Mouse (Mus musculus) activated CD4-positive, CD25-positive, alpha-beta regulatory T cell, adult 9 weeks (primary cell): ENCODE results near the gene Erfe. TPM values are rescaled to one million over a fixed set of nuclear protein-coding genes. Genes with fewer than 3 reads are reported as not detected.

ENCODE experiments used
- polyA plus RNA-seq: library from polyadenylated mRNA; unstranded; fragments of 100-300 nt; shearing (Covaris generic); gene quantifications from one replicate; pipeline ENCODE4 v1.2.1, GENCODE M21; 2017

Erfe gene
- not detected for polyA plus RNA-seq

DNA sequence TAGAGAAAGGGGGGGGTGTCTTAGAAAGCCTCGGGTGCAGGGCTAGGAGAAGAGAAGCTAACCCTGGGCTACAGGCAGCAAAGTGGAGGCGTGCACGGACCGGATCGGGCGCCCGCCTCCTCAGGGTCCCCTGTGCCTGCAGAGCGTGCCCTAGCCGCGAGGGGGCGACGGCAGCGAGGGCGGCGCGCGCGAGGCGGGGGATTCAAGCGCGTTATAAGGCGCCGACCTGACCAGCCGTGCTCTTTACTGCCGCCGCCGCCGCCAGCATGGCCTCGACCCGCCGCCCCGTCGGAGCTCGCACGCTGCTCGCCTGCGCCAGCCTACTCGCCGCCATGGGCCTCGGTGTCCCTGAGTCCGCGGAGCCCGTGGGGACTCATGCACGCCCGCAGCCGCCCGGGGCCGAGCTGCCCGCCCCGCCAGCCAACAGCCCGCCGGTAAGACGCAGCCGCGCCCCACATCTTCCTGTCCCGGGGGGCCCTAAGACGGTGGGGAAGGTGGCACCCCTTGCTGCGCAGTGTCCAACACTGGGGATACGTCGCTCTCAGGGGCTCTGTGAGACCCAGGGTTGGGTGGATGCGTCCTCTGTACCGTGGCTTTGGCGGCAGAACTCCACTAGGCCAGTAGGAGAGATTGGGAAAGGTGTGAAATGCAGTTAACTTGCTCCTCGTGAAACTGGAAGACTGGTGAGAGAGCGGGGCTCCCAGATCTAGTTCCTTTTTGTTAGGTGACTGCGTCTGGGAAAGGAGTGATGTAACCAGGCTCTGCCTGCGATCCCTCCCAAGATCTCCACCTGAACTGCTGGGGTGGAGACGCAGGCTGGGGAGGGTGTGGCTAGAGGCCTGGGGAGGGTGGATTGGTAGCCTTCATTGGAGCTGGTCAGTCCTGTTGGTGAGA is at the start of gene Erfe:
TSS of gene Erfe (plus strand) at position 216 of the 894 bp plus-strand sequence.

DNA sequence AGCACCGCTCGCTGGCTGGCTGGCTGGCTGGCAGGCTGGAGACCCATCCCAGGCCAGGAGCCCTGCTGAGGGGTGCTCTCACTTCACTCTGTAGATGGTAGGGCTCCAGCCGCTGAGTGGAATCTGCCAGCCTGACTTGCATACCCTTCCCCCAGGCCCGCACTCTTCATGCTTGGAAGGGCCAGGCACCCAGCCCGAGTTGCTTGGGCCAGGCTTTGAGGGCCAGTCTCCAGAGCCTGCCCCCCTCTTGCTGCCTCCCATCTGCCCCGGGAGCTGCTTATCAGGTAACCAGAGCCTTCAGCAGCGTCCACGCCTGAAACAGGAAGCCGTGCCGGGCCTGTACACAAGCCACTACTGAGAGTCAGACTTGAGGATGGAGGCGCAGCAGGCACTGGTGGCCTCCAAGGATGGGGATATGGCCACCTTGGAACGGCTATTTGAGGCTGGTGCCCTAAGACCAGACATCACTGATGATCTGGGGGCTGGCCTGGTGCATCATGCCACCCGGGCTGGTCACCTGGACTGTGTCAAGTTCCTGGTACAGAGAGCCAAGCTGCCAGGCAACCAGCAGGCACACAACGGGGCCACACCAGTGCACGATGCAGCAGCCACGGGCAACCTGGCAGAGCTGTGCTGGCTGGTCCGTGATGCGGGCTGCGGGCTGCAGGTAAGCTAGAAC is 44.3 kb upstream of the Erfe start, which contains the start of gene Espnl:
TSS of gene Espnl (plus strand) at position 316 of the 679 bp plus-strand sequence.

DNA sequence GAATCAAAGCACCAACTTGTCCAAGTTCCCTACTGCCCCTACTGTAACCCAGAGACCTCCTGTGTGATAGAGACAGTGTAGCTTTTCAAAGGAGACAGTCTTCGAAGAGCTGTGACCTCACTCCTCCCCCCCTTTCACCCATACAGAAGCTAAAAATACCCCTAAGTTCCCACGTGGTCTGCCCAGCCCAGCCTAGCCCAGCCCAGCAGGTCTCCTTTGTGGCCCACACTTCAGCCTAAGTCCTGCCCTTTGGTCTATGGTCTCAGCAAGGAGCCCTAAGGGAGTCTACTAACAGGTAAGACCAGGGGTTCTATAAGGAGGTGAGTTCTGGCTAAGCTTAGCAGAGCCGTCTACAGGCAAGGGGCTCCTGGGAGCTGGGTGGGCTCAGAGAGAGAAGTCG is 15.4 kb upstream of the Erfe start, which contains the start of gene Klhl30:
TSS of gene Klhl30 (plus strand) at position 176 of the 400 bp plus-strand sequence.

DNA sequence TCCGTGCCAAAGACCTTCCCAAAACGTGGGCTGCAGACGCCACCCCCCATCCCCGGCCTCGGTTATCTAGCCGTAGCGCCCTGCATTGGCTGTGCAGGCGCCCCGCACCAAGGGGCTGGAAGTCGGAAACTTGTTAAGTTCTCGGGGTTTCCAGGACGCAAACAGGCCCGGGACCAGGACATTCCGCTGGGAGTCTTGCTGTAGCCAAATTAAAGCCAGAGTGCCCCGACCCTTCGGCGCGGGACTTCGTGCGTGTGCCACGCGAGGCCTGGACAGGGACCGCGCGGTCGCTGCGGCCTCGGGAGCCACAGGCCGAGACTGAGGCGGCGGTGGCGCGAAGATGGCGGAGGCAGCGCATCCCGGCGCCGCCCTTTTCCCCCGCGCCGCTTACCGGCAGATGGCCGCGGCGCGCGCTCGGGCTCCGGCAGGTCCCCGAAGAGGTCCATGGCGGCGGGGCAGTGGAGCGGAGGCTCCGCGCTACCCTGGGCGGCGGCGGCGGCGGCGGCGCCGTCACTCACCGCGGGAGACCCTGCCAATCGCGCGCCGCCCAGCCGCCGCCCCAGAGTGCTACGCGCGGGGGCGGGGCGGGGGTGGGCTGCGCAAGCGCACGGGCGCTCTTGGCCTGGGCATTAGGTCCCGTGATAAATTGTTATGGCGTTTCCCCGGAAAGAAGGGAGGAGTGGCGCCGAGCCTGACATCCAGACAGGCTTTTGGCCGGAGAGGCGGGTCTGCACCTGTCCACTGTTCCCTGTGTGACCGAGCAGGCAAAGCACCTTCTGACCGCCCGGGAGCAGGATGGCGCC is 32.2 kb downstream of the Erfe start, which contains the start of gene Ilkap:
TSS of gene Ilkap (minus strand) at position 556 of the 803 bp plus-strand sequence.

DNA sequence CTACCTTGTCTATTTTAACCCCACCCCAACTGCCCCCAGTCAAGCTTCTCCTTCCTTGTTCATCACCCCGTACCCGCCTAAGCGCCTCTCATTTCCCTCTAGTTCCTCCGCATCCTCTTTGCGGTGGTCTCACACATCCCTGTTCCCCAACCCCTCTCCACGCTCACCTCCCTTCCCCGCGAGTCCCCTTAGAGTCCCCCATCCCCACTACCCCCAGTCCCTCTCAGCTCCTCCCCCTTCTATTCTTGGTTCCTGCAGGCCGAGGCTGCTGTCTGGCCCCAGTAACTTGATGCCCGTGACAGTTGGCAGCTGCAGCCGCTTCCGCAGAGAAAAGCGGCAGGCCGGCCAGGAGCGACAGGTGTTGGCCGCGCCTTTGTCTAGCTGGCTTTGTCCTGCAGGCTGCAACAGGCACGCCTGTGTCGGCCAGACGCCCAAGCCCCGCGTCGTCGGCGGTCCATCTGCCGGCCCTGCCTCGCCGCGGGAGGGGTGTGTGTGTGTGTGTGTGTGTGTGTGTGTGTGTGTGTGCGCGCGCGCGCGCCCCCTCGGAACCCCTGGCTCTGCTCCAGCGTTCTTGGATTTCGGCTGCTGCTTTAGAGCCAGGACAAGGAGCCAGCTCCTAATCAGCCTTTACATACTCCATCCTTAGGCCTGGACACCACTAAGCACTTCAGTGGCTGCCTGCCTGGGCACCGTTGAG is 47.8 kb downstream of the Erfe start, which contains the start of gene Hes6:
TSS of gene Hes6 (minus strand) at position 141 of the 697 bp plus-strand sequence.

Other genes starting within 250 kb of the Erfe start
- 0.81 TPM for gene Rbm44, start 221.3 kb upstream of the Erfe start, polyA plus RNA-seq
- 28.2 TPM for gene Ramp1, start 186.6 kb upstream of the Erfe start, polyA plus RNA-seq
- 103 TPM for gene Ube2f, start 116.1 kb upstream of the Erfe start, polyA plus RNA-seq
- gene Scly, start 68.1 kb upstream of the Erfe start, polyA plus RNA-seq = 45.3 TPM
- gene Espnl, start 44.4 kb upstream of the Erfe start, polyA plus RNA-seq = not detected
- gene Klhl30, start 15.4 kb upstream of the Erfe start, polyA plus RNA-seq = not detected
- gene Ilkap, start 32.4 kb downstream of the Erfe start, polyA plus RNA-seq = 45.2 TPM
- gene Hes6, start 47.6 kb downstream of the Erfe start, polyA plus RNA-seq = 30.4 TPM
- 2.7 TPM for gene Per2, start 92.9 kb downstream of the Erfe start, polyA plus RNA-seq
- gene Traf3ip1, start 128.2 kb downstream of the Erfe start, polyA plus RNA-seq = 2.3 TPM
- 11.4 TPM for gene Asb1, start 174.1 kb downstream of the Erfe start, polyA plus RNA-seq